Mouse (Mus musculus) CD8-positive naive resting alpha-beta T cell, adult 2 months (primary cell): ENCODE data around the gene Mgat4a.
A peak's percentile ranks its signal among the peaks of the same experiment; 100 is the strongest.

Experiments used
- DNase-seq, 2 experiments: peaks; one replicate each; pipeline ENCODE4 v3.0.0; 2022; ENCODE audit warnings: low read depth in 2 of 2, low spot score in 2 of 2

Gene Mgat4a

GRCm38 (mm10) chr1:37469007-37469406, 71.8 kb downstream of the Mgat4a start:
- peak in 1 of 2 experiments; percentile 40 for DNase-seq

GRCm38 (mm10) chr1:37467806-37468205, 73.0 kb downstream of the Mgat4a start:
- no peak for DNase-seq

GRCm38 (mm10) chr1:37466322-37466995, 74.4 kb downstream of the Mgat4a start:
- no peak for DNase-seq

- no peak for DNase-seq
Observed at GRCm38 (mm10) chr1:37464878-37465452, 75.9 kb downstream of the Mgat4a start.

- DNase-seq, result no peak
Observed at GRCm38 (mm10) chr1:37457546-37457945, 83.3 kb downstream of the Mgat4a start.

- DNase-seq, result no peak
Observed at GRCm38 (mm10) chr1:37451270-37451669, 89.5 kb downstream of the Mgat4a start.

- peak; percentile 69 to 80 for DNase-seq
Observed at GRCm38 (mm10) chr1:37448361-37449095, 92.3 kb downstream of the Mgat4a start.

GRCm38 (mm10) chr1:37442848-37443835, 97.7 kb downstream of the Mgat4a start:
- no peak for DNase-seq

GRCm38 (mm10) chr1:37436419-37436818, 104.4 kb downstream of the Mgat4a start:
- no peak for DNase-seq

GRCm38 (mm10) chr1:37430297-37430840, 110.4 kb downstream of the Mgat4a start:
- peak in 1 of 2 experiments; percentile 11 for DNase-seq

- peak; percentile 86 to 89 for DNase-seq
Observed at GRCm38 (mm10) chr1:37429366-37430296, 111.2 kb downstream of the Mgat4a start, which contains the start of the genes Coa5 and Unc50. Gene Coa5, minus strand, starts transcription at chr1:37430103. Gene Unc50, plus strand, starts transcription at chr1:37430139.

- DNase-seq, result no peak
Observed at GRCm38 (mm10) chr1:37428911-37429310, 111.9 kb downstream of the Mgat4a start.

- no peak for DNase-seq
Observed at GRCm38 (mm10) chr1:37427144-37427875, 113.5 kb downstream of the Mgat4a start.

GRCm38 (mm10) chr1:37419420-37419819, 121.4 kb downstream of the Mgat4a start:
- DNase-seq, result peak; percentile 84 to 90

GRCm38 (mm10) chr1:37415394-37415793, 125.4 kb downstream of the Mgat4a start:
- DNase-seq, result no peak

- DNase-seq, result no peak
Observed at GRCm38 (mm10) chr1:37409647-37410046, 131.2 kb downstream of the Mgat4a start.

GRCm38 (mm10) chr1:37408678-37409077, 132.1 kb downstream of the Mgat4a start:
- no peak for DNase-seq

GRCm38 (mm10) chr1:37408059-37408458, 132.8 kb downstream of the Mgat4a start:
- no peak for DNase-seq

GRCm38 (mm10) chr1:37407228-37407627, 133.6 kb downstream of the Mgat4a start:
- no peak for DNase-seq
